Mouse (Mus musculus): ENCODE data around the gene Olfr985. TPM values are rescaled to one million over a fixed set of nuclear protein-coding genes. Genes with fewer than 3 reads are reported as not detected.

The Olfr985 gene
- polyA plus RNA-seq (2015; fragmentation: Nextera tagmentation; extraction: Ambion mirVana): not detected in 2 replicates

DNA sequence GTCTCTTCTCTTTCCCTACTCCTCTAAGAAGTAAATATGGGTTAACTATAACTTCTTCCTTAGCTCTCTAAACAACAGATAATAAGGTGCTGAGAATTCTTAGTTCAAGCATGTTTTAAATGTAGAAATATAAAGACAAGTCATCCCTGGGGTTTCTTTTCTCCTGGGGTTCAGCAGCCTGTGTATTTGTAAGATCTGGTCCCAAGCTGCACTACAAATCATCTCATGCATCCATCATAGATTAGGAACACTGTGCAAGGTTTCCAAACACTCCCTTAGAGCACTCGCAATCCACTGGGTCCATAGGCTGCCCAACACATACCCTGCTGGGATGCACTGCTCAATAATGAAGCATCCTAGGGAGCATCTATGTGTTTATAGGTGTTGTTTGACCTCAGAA, at the start of gene Olfr985:
Gene Olfr985 (minus strand): TSS at position 101 of the 400 bp plus-strand sequence.
- Histone ChIP-seq H3K9me3 (no peaks in the 10 kb centered on the region), H3K4me1 (no peaks in the 10 kb centered on the region), H3K27ac (no peak within 1 kb of the TSS), H3K4me2 (no peak within 1 kb of the TSS), H3K9ac (no peak within 1 kb of the TSS), H3K36me3 (no peaks in the 10 kb centered on the region), H3K27me3 (no peaks in the 10 kb centered on the region), H3K4me3 (no peak within 1 kb of the TSS)
- no peak for ATAC-seq (ENCODE audit: insufficient number of reproducible peaks, low FRiP score, low TSS enrichment, low read depth)
- 78% methylated on average over 1 of the region's 1 CpGs for WGBS

DNA sequence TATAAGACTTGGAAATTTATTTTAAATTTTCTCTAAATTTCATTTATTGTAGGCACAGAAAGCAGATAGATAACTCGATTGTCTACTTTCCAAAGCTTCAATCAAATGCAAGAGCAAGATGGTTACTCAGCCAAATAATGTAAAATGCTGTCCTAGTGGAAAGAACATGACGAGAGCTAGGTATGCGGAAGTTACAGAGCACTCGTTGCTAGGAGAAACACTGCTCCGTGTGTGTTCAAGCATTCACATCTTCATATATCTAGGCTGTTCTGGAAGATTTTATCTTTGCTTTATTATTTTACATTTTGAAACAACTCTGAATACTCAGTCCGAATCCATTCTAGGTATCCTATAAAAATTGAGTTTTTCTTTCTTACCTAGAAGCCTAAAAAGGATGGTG, 47.0 kb upstream of the Olfr985 start:
- no peaks in the 10 kb centered on the region for H3K36me3 ChIP-seq
- no peak overlapping the region for H3K9ac ChIP-seq
- no peak overlapping the region for H3K4me2 ChIP-seq
- no peaks in the 10 kb centered on the region for H3K4me1 ChIP-seq
- no peak overlapping the region for H3K4me3 ChIP-seq
- 73% methylated on average over 6 of the region's 6 CpGs for WGBS
- no peak for ATAC-seq (ENCODE audit: insufficient number of reproducible peaks, low FRiP score, low TSS enrichment, low read depth)
- H3K27ac ChIP-seq: no peak overlapping the region
- H3K27me3 ChIP-seq: no peaks in the 10 kb centered on the region
- H3K9me3 ChIP-seq: no peaks in the 10 kb centered on the region

DNA sequence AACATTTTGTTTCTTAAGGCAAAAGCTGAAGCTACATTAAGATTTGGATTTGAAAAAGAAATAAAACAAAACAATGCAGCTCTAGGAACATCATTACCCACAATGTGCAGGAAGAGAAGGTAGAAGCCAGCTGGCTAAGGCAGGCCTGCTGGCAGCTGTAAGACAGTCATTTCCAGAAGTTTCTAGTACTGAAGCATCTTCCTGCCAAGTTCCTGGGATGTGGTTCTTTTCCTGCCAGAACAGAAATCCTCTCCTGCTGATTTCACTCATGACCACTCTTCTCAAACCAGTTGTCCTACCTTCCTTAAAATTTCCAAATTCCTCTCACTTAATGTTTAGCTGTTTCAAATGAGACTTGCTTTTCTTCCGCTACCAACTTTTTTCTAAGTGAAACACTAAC, 36.5 kb upstream of the Olfr985 start:
- WGBS: 90% methylated on average over 1 of the region's 1 CpGs
- Histone ChIP-seq H3K9ac (no peak overlapping the region), H3K27ac (no peak overlapping the region), H3K36me3 (no peaks in the 10 kb centered on the region), H3K27me3 (no peaks in the 10 kb centered on the region), H3K4me1 (no peaks in the 10 kb centered on the region), H3K9me3 (no peaks in the 10 kb centered on the region), H3K4me2 (no peak overlapping the region), H3K4me3 (no peak overlapping the region)
- no peak for ATAC-seq (ENCODE audit: insufficient number of reproducible peaks, low FRiP score, low TSS enrichment, low read depth)

DNA sequence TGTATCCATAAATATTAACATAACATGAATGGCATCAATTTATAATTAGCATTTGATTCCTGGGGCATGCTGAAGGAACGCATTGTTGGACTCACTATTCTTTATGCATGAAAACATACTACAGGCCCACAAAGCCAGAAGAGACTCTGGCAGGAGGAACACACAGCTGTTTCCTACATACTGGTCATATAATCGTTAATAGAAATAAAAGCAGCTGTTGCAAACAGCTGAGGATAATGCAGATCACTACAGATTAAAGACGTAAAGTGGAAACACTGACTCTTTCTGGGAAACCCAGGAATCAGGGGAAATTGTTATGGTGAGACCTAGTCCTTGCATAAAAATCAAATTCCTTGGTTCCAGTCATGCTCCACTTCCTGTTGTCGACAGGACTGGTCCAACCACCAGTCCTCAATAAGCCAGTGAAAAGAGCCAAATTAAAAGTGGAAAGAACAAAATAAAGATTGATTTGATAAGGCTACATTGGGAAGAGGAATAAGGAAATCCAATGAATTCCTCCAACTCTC, 25.2 kb upstream of the Olfr985 start:
- Histone ChIP-seq H3K4me1 (no peaks in the 10 kb centered on the region), H3K36me3 (no peaks in the 10 kb centered on the region), H3K4me2 (no peak overlapping the region), H3K27ac (no peak overlapping the region), H3K9me3 (no peaks in the 10 kb centered on the region), H3K4me3 (no peak overlapping the region), H3K9ac (no peak overlapping the region), H3K27me3 (no peaks in the 10 kb centered on the region)
- 46% methylated on average over 4 of the region's 4 CpGs for WGBS
- no peak for ATAC-seq (ENCODE audit: insufficient number of reproducible peaks, low FRiP score, low TSS enrichment, low read depth)

DNA sequence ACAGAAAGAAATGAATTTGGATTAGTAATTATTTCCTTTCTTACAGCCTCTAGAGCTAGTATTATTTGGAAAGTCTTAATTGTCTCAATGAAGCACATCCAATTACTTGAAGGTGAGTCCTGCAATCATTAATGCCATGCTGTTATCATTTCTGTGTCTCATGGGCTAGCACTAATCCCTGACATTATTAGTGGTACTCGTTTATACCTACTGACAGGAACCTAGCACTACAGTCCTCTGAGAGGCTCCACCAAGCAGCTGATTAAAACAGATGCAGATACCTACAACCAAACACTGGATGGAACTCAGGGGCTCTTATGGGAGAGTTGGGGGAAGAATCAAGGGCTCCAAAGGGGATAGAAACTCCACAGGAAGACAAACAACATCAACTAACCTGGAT, 11.6 kb upstream of the Olfr985 start:
- Histone ChIP-seq H3K4me3 (no peak overlapping the region), H3K36me3 (no peaks in the 10 kb centered on the region), H3K9ac (no peak overlapping the region), H3K4me2 (no peak overlapping the region), H3K27me3 (no peaks in the 10 kb centered on the region), H3K9me3 (no peaks in the 10 kb centered on the region), H3K27ac (no peak overlapping the region), H3K4me1 (no peaks in the 10 kb centered on the region)
- no peak for ATAC-seq (ENCODE audit: insufficient number of reproducible peaks, low FRiP score, low TSS enrichment, low read depth)
- 47% methylated on average over 1 of the region's 1 CpGs for WGBS

DNA sequence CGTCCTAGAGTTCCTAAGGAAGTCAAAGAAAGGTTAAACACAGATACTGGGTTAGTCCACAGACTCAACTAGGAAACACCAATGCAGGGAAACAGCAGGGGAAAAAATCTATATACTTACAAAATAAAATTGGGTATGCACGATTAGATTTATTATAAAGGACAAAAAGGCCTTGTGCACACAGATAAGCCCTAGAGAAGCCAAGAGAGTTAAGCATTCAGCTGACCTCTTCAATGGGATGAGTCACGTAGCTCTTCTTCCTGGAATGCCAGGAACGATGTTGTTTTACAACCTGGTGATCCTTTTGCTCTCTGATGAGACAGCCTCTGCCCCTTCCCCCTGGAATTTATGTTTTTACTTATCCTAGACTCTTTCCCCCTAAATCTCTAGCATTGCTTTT, 9.5 kb upstream of the Olfr985 start:
- H3K4me3 ChIP-seq: no peak overlapping the region
- no peaks in the 10 kb centered on the region for H3K27me3 ChIP-seq
- H3K36me3 ChIP-seq: no peaks in the 10 kb centered on the region
- no peak for ATAC-seq (ENCODE audit: insufficient number of reproducible peaks, low FRiP score, low TSS enrichment, low read depth)
- no peak overlapping the region for H3K9ac ChIP-seq
- WGBS: 53% methylated on average over 4 of the region's 4 CpGs
- H3K27ac ChIP-seq: no peak overlapping the region
- no peak overlapping the region for H3K4me2 ChIP-seq
- H3K4me1 ChIP-seq: no peaks in the 10 kb centered on the region
- no peaks in the 10 kb centered on the region for H3K9me3 ChIP-seq

DNA sequence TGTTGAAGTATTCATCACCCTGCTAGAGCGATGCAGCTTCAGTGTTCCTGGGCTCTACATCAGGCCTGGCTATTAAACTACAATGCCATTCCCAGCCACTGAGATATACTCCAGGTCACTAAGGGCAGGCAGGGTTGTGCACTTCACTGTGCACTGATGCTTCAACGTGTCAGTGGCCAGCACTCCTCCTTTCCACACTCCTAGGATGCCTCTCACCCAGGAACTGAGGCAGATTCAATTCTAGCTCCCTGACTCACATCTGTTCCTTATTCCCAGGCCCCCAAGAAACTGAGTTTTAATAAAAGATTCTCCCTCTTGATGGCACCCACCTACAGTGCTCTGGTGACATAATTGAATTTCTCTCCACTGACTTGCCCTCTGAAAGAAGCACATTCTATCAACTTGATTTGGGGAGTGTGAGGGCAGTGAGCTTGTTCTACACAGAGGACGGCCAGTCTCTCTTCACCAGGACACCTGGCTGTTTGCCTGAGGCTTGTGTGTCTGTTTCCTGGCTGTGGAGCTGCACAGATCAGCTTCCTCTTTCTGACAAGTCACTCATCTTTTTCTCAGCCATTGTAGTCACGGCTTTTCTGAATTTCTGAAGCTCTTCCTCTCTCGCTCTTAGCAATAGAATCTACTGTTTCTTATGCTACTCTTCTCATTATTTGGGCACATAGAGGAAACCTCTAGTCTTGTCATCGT, 7.2 kb upstream of the Olfr985 start:
- Histone ChIP-seq H3K27ac (no peak overlapping the region), H3K9me3 (no peaks in the 10 kb centered on the region), H3K4me3 (no peak overlapping the region), H3K4me2 (no peak overlapping the region), H3K4me1 (no peaks in the 10 kb centered on the region), H3K27me3 (no peaks in the 10 kb centered on the region), H3K9ac (no peak overlapping the region), H3K36me3 (no peaks in the 10 kb centered on the region)
- ATAC-seq (ENCODE audit: insufficient number of reproducible peaks, low FRiP score, low TSS enrichment, low read depth): no peak
- WGBS: 69% methylated on average over 6 of the region's 6 CpGs

DNA sequence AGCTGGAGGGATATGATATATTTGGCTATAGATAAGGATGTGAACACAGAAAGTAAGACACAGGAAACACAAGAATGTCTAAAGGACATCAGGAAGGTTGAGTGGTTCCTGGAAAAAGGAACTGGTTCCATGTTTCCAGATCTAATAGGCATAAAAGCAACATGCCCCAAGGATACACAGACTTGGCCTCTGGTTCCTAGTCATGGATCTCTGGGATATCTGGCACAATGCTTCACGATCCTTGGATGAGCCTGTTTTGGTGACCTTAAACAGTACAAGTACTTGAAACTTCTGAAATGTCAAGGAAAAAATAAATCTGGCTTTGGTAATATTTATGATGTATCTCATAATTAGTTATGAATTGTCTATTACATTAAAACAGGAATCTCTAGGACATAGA, 572 bp upstream of the Olfr985 start:
- Histone ChIP-seq H3K27ac (no peak overlapping the region), H3K9ac (no peak overlapping the region), H3K27me3 (no peaks in the 10 kb centered on the region), H3K9me3 (no peaks in the 10 kb centered on the region), H3K4me2 (no peak overlapping the region), H3K4me1 (no peaks in the 10 kb centered on the region), H3K4me3 (no peak overlapping the region), H3K36me3 (no peaks in the 10 kb centered on the region)
- ATAC-seq (ENCODE audit: insufficient number of reproducible peaks, low FRiP score, low TSS enrichment, low read depth): no peak
- WGBS: 90% methylated on average over 1 of the region's 1 CpGs

DNA sequence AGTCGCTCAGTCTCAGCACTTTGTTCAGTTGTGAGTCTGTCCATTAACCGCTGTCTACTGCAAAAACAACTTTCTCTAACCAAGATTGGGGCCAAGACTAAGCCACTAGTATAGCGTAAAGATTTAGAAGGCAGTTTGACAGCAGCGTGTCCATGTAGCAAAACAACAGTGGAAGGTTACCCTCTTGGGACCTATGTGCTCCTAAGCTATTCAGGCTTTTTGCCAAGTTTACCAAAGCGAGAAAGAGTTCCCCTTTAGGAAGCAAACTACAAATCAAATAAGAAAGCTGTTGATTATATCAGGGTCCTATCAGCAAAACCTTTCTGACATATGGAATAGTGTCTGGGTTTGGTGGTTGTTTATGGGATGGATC, 12.7 kb downstream of the Olfr985 start:
- H3K4me1 ChIP-seq: peaks cover 5% of the 10 kb centered on the region; the same call in 1 of the 2 replicates
- H3K9ac ChIP-seq: no peak overlapping the region
- no peaks in the 10 kb centered on the region for H3K27me3 ChIP-seq
- WGBS: 65% methylated on average over 5 of the region's 5 CpGs
- no peak for ATAC-seq (ENCODE audit: insufficient number of reproducible peaks, low FRiP score, low TSS enrichment, low read depth)
- 0 out of 2 replicates have a peak overlapping the region, but pooled peaks have one; percentile 24 for H3K27ac ChIP-seq
- H3K36me3 ChIP-seq: no peaks in the 10 kb centered on the region
- no peak overlapping the region for H3K4me3 ChIP-seq
- no peak overlapping the region for H3K4me2 ChIP-seq
- H3K9me3 ChIP-seq: no peaks in the 10 kb centered on the region

DNA sequence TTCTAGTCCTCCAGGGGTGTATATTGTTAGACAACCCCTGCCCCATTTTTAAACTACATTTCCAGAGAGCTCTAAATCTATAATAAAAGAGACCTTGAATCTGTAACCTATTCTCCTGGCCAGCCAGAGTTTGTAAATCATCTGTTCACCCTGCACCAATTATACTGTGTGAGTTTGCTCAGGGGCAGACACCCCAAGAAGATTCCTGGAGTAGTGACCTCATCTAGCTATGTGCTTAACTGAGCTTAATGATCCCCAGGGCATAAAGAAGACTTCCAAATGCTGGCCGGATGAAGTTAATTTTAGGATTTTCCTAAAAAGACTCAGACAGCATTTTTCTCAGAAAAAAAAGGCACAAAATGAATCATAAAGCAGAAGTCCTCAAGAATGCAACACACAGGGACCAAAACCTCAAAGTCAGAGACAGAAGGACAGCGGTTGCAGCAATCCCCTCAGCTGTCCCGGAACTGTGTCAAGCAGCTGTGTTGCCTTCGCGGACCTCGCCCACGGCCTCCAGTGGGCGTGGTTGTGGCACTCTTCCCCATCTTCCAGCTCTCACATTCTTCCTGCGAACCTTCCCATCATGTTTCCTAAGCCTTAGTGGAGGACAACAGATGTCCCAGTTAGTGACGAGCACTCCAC, 13.2 kb downstream of the Olfr985 start:
- 0 out of 2 replicates have a peak overlapping the region, but pooled peaks have one; percentile 24 for H3K27ac ChIP-seq

DNA sequence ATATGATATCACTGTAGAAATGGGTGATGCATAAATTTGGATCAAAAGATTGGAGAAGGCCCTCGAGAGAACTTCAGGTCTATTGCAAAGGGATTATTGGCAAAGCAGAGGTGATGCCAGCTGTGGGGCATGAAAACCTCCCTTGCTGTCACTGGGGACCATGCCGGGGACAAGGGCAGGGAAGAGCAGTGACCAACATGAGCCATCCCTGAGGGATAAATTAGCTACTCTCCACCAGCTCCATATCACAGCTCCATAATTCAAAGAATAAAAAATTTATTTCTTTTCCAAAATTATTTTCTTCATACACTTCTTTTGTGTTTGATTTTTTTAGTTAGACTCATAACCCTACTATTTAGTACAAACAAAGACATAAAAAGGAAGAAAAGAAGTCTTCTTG, 15.9 kb downstream of the Olfr985 start, which contains the start of gene Olfr984:
Gene Olfr984 (minus strand): TSS at position 101 of the 400 bp plus-strand sequence.
- Histone ChIP-seq H3K27me3 (no peaks in the 10 kb centered on the region), H3K4me3 (no peak within 1 kb of the TSS), H3K4me1 (peaks cover 5% of the 10 kb centered on the region; the same call in 1 of the 2 replicates), H3K9ac (no peak within 1 kb of the TSS), H3K9me3 (no peaks in the 10 kb centered on the region), H3K27ac (no peak within 1 kb of the TSS), H3K36me3 (no peaks in the 10 kb centered on the region), H3K4me2 (no peak within 1 kb of the TSS)
- no peak for ATAC-seq (ENCODE audit: insufficient number of reproducible peaks, low FRiP score, low TSS enrichment, low read depth)
- WGBS: 79% methylated on average over 2 of the region's 2 CpGs

More for the DNA sequence above, 13.2 kb downstream of the Olfr985 start:
- Histone ChIP-seq H3K9ac (no peak overlapping the region), H3K27me3 (no peaks in the 10 kb centered on the region), H3K4me1 (peaks cover 5% of the 10 kb centered on the region; the same call in 1 of the 2 replicates), H3K36me3 (no peaks in the 10 kb centered on the region), H3K4me3 (no peak overlapping the region), H3K9me3 (no peaks in the 10 kb centered on the region), H3K4me2 (no peak overlapping the region)
- peak; percentile 75; the same call in 1 of the 2 replicates for ATAC-seq (ENCODE audit: insufficient number of reproducible peaks, low FRiP score, low TSS enrichment, low read depth)
- 39% methylated on average over 10 of the region's 10 CpGs for WGBS

DNA sequence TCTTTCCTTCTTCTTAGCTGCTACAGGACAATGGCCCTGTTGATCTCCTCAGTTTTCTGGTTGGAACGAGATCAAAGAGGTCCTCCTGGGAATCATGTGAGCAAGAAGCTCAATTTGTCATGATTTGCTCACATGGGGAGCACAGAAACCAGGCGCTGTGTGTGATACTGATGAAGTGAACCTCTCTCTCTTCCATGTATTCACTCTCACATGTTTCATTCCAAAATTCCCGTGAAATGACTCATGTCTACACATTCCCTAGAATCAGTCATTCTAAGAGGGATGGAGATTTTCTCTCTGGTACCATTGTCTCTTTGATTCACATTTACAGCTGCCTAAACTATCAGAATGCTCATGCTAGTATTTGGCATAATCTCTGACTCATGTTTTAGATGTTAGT, 35.2 kb downstream of the Olfr985 start:
- Histone ChIP-seq H3K27me3 (no peaks in the 10 kb centered on the region), H3K4me1 (no peaks in the 10 kb centered on the region), H3K9ac (no peak overlapping the region), H3K4me2 (no peak overlapping the region), H3K27ac (no peak overlapping the region), H3K4me3 (no peak overlapping the region), H3K36me3 (no peaks in the 10 kb centered on the region), H3K9me3 (no peaks in the 10 kb centered on the region)
- WGBS: 63% methylated on average over 3 of the region's 3 CpGs
- ATAC-seq (ENCODE audit: insufficient number of reproducible peaks, low FRiP score, low TSS enrichment, low read depth): no peak

Measured in limb, embryonic 15.5 days (tissue).